Mouse (Mus musculus) spleen, embryonic (tissue): ENCODE measurements around the gene Zfp869.
"Not testable (repeated sequence)": the region's sequence is repeated elsewhere in the genome, so short reads cannot be mapped to it uniquely, and the experiment has no call there.

Source experiments
- CTCF ChIA-PET: fragments of 350-600 bp; sonication (Branson Sonifier 250); formaldehyde crosslinking; loops from one replicate; lab custom pipeline; 2022; lab: Charles Lee

Gene Zfp869

DNA sequence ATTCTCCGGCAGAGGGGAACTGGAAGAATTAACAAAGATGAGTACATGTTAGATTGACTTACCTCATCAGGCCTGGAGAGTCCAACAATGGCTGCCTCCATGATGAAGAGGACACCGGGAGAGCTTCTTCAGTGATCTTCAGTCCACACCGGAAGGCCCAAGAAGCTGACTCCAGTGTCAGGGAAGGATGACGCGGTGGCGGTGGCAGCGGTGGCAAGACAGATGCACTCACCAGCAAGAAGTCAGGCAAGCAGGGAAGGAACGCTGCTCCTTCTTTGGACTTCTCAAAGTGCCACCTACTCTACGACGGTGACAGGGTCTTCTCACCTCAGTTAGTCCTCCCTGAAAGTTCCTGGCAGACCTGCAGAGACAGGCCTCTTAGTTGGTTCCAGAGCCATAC is at the start of gene Zfp869:
Zfp869 (minus strand) TSS at position 101 of the 400 bp plus-strand sequence.
- CTCF ChIA-PET = not testable (repeated sequence)

DNA sequence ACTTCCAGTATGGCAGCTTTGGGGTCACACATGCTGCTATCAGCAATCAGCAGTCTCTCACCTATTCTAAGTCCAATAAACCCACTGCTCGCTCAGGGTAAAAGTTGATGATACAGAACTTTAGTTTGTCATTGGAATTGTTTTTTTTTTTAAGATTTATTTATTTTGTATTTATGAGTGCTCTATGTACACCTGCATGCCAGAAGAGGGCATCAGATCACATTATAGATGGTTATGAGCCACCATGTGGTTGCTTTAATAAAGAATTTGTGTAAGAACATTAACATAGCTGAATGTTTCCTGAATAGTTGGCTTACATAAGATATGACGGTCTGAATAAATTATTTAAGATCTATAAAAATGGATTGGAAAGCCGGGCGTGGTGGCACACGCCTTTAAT is 47.8 kb upstream of the Zfp869 start:
- CTCF ChIA-PET = interaction anchor here (0.7 to 1.3 kb wide), 2 partner anchors 8 to 25 kb away, joined by 3 to 5 read pairs; partner anchors contain the start of gene Zfp963

DNA sequence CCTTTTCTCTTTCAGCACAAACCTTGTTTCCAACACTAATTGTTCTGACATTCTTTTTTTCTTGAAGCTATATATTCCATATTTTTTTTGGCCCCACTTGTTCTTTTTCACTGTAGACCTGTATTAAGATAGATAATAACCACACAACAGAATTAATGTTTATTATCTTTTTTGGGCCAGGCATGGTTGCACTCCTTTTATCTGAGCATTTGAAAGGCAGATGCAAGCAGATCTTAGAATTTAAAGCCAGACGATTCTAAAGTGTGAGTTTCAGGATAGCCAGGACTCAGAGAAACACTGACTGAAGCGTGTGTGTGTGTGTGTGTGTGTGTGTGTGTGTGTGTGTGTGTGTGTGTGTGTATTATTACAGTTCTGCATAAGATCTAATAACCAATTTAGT is 41.9 kb upstream of the Zfp869 start:
- CTCF ChIA-PET = no interaction called here

DNA sequence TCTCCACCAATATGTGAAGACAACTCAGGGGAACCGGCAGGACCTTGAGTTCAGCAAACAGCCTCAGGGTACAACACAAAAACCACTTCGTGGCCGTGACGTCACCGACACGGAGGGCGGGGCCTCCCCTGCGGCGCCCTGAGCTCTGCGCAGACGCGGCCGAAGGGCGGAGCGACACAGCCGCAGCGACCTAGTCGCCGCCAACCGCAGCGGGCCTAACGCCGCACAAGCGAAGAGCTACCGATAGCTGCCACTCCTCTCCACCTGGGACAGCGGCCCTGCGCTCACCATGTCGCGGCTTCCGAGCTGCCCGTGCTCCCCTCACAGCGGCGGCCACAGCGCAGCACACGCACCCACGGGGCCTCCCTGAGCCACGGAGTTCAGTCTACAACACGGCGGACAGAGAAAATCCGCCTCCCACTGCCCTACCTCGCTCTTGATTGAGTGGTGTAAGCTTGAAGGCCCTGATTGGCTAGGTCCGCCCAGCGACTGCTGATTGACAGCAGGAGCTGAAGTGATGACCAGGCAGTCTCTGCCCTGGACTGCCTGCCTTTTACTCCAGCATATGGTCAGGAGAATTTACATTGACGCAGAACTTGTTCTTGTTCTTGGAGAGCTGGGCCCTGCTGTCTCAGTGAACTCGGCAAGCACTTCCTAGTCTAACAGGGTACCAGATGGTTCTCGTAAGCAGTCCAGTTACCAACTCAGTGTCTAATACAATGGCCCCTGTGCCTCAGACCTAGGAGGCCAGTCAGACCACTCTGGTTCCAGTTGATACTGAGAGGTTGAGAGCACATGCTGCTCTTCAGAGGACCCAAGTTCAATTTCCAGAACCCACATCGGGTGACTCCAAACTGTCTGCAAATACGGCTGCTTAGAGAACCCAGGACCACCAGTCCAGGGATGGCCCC is 39.3 kb upstream of the Zfp869 start, which contains the start of gene Zfp963:
Zfp963 (minus strand) TSS at position 427 of the 911 bp plus-strand sequence.
- CTCF ChIA-PET = interaction anchor here (0.5 to 1.0 kb wide), 3 partner anchors 9 to 295 kb away, joined by 3 to 5 read pairs (median 3); no protein-coding TSS in a partner anchor

DNA sequence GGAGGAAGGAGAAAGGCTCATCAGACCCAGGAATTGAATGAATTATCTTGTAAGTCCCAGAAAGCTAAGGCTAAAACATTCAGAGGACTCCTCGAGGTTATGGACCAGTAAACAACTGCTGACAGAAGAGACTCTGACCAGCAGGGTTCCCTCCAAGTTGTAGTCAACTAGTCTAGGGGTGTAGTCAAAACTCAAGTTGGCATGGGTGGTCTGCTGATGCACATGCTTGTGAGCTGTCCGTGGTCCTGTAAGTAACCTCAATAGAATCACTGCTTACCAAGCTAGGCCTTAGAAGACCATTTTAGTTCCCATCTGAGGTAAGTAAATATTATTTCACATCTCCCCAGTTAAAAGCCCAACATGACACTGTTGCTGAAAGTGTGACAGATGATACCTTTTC is 30.7 kb upstream of the Zfp869 start:
- CTCF ChIA-PET = interaction anchor here (0.7 kb wide), 1 partner anchor 61 kb away, joined by 3 read pairs; no protein-coding TSS in a partner anchor

DNA sequence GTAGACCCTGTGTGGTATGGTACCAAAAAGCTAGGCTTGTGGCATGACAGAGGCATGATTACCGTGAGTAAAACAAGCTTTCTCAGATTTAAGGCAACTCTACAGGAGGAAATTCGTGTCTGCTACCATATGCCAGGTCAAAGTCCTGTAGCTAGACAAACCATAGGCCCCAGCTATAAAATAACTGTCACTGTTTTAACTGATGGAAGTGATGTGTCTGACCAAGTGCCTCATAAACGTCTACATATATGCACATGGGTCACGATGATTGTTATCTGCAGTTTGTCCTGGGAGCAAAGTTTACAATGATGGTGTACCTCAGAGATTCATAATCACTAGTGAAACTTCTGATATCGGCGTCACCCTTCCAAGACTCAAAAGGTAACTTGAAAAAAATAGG is 30.2 kb upstream of the Zfp869 start:
- CTCF ChIA-PET = interaction anchor here (0.7 kb wide), 1 partner anchor 61 kb away, joined by 3 read pairs; no protein-coding TSS in a partner anchor

DNA sequence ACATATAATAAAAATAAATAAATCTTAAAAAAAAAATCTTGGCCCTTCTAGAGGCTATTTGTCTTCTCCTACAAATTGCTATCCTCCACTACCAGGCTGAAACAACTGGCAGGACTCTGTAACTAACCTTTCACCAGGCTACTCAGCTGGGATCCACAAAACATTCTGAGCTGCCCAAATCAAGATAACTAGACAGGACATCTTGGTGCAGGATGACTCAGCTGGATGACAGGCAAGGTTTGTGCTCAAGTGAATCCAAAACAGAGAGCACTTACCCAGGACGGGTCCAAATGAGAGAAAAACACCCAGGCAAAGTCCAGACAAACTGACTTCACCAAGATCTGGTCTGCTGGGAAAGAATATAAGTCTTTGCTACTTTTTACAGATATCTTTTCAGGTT is 25.0 kb upstream of the Zfp869 start:
- CTCF ChIA-PET = no interaction called here

DNA sequence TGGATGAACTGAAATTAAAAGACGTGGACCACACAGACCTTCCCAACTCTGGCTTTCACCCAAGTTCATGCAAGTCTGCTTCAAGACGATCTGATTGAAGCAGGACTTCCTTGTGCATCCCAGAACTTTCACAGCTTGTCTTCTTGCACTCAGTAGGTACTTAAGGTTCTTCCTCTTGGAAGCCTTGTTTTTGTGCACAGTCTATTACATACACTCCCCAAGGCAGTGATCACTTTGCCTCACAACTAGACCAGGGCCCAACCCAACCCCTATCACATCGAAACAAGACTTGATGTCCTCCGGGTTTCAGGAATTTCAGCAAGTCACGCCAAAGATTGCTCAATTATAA is 6.7 kb upstream of the Zfp869 start:
- CTCF ChIA-PET = no interaction called here

DNA sequence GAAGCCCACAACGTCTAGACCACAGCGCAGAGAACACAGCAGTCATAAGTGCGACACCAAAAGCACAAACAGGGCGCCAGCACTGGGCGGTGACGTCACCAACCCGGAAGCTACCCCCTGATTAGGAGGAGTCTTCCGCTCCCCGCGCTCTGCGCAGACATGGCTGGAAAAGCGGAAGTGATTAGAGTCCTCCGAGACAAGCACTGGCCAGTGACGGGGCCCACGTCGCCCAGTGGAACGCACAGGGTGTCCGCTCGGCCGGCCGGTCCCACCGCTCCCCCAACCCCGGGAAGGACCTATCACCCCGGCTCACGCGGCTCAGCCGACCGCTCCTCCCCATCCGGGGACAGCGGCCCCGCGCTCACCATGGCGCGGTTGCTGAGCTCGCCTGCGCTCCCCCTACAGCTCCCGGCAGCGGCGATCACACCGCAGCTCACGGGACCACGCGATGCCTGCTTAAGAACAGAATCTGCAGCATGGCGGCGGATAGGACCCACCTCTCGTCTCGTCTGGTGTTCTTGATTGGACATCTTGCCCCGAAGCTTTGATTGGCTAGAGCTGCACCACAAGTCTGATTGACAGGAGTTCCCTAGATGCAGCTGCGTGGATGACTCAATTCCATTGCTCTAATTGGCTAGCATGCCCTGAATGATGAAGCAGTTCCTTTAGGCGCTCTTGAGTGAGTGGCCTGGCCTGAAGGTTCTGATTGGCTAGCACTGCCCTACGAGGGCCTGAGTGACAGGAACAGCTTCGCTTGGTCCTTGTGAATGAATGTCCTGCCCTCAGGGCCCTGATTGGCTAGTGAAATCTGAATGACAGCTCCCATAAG is 6.1 kb upstream of the Zfp869 start:
- CTCF ChIA-PET = no interaction called here

DNA sequence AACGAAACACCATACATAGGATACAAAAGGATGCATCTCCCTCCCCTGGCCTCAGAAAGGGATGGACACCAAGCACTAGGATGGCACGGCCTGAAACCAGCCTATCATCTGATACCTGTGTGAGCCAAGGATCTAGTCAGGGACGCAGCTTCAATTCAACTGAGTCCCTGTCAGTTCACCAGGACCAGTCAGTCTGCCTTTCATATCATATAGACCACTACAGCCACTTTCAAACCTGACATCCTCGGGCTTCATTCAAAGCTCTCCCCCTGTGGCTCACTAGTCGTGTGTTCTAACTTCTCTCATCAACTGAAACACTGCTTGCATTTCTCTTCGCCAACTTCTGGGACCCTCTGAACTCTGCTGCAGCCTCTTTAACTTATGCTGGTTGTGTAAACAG is 4.8 kb upstream of the Zfp869 start:
- CTCF ChIA-PET = interaction anchor here (0.6 kb wide), 1 partner anchor 94 kb away, joined by 3 read pairs; no protein-coding TSS in a partner anchor

DNA sequence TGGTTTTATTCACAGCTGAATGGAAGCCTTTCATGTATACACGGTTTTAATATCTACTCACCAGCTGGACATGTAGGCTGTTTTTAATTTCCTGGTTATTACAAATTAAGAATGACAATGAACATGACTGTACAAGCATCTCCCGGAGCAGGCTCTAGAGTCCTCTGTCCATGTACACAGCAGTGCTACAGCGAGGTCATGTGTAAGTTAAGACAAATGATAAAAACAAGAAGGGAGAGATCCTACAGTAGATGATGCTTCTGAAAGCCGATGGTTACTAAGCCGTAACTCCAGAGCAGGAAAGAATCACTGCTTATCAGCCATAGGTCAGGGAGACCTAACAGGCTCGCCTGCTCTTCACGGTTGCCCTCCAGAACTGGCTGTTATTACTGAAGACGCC is 3.0 kb upstream of the Zfp869 start:
- CTCF ChIA-PET = interaction anchor here (0.6 kb wide), 1 partner anchor 981 kb away, joined by 9 read pairs; no protein-coding TSS in a partner anchor

DNA sequence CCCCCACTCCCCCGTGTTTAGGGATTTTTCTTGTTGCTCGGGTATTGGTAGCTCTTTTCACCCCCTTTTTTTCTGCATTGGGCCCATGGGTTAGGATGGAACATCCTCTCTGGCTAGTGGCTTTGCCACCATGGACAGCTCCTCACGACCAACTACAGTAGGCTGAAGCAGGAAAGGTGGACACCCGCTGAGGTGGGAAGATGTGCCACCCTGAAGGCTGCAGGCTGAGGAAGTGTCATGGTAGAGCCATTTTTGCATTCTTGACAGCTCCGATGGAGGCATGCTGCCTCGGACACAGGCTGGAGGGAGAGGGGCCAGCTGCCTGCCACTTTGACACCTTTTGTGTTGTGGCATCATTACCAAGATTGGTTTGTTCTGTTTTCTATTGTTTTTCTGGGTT is 8.7 kb downstream of the Zfp869 start:
- CTCF ChIA-PET = no interaction called here

DNA sequence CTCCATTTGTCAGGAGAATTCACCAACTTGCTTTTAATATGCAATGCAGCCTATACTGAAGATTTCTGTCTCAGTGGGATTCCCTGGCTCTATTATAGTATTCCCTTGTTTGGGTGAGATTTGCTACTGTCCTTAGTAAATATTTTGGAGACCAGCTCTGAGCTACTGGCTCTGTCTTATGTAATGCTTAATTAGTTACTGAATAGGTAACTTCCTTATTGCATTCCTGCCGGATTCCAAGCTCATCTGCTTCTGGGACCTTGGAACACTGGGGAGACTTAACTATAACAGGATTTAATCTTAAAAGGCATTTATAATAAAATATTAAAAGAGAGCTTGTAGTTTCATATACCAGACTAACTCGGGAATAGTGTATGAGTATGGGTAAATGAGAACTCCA is 45.5 kb downstream of the Zfp869 start:
- CTCF ChIA-PET = not testable (repeated sequence)

DNA sequence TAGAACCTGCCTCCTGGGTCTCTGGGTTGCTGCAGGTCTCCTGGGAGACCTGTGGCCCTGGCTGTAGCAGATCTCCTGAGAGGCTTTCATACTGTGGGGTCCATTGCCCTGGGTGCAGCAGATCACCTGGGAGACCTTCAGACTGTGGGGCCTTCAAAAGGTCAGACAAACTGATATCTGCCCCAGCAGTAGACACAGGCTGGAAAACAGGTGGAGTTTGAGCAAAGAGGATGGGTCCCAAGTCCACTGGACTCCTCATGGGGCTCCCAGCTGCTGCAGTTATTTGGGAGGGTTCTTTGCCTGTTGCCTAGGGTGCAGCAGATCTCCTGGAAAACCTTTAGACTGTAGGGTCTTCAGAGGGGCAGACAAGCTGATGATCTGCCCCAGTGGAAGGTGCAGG is 49.2 kb downstream of the Zfp869 start:
- CTCF ChIA-PET = no interaction called here
